Mouse (Mus musculus): ENCODE results near the gene Olfr1410. TPM values are rescaled to one million over a fixed set of nuclear protein-coding genes. Genes with fewer than 3 reads are reported as not detected.

The Olfr1410 gene
- polyA plus RNA-seq, 1 experiment from 2014 or later, result not detected

DNA sequence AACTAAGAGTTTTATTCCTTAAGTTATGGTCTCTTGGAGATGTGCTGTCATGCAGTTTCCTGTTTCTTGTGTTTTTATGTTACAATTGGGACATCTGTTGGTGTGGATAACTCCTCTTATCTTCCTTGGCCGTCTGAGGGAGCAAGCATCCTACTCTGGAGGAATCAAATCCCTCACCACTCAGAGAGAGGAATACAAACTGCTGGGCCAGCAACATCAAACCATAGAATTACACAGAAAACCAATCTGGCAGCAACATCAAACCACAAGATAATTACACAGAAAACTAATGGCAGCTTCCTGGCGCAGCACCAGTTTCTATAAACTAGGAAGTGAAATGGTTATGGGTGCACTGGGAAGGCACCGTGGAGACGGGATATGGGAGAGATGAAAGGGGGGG lies 22.6 kb downstream of the Olfr1410 start:
- Histone ChIP-seq H3K9ac (no peak overlapping the region), H3K9me3 (replicated peaks) (no peaks in the 10 kb centered on the region), H3K4me3 (replicated peaks) (no peak overlapping the region), H3K27me3 (no peaks in the 10 kb centered on the region), H3K27ac (replicated peaks) (no peak overlapping the region), H3K4me1 (replicated peaks) (no peaks in the 10 kb centered on the region), H3K4me2 (no peak overlapping the region), H3K36me3 (replicated peaks) (no peaks in the 10 kb centered on the region)
- no peak for ATAC-seq (ENCODE audit: insufficient read depth)
- WGBS (ENCODE audit: insufficient replicate concordance), result 29% methylated on average over 4 of the region's 4 CpGs

DNA sequence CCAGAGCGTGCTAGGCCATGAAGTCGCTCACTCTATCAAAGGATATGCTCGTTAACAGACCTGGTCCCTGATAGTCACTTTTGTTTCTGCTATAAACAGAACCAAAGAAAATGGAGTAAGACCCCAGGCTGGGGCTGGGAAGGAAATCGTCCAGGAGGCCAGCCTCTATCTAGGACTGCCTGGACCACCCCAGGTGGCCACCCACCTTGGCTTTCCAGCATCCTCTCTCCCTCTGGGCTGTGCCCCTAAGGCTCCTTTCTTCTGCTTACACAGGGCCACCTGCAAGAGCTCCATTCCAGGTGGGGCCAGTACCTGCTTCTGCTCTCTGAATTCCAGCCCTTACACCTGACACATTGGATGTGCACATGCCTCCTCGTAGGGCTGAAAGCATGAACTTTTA lies 26.6 kb downstream of the Olfr1410 start:
- 56% methylated on average over 5 of the region's 5 CpGs for WGBS (ENCODE audit: insufficient replicate concordance)
- H3K4me1 ChIP-seq (replicated peaks), result no peaks in the 10 kb centered on the region
- H3K27ac ChIP-seq (replicated peaks), result no peak overlapping the region
- H3K27me3 ChIP-seq, result no peaks in the 10 kb centered on the region
- H3K4me3 ChIP-seq (replicated peaks), result no peak overlapping the region
- H3K9ac ChIP-seq, result no peak overlapping the region
- no peak overlapping the region for H3K4me2 ChIP-seq
- no peaks in the 10 kb centered on the region for H3K9me3 ChIP-seq (replicated peaks)
- peaks cover 15% of the 10 kb centered on the region for H3K36me3 ChIP-seq (replicated peaks)
- ATAC-seq (ENCODE audit: insufficient read depth), result no peak

DNA sequence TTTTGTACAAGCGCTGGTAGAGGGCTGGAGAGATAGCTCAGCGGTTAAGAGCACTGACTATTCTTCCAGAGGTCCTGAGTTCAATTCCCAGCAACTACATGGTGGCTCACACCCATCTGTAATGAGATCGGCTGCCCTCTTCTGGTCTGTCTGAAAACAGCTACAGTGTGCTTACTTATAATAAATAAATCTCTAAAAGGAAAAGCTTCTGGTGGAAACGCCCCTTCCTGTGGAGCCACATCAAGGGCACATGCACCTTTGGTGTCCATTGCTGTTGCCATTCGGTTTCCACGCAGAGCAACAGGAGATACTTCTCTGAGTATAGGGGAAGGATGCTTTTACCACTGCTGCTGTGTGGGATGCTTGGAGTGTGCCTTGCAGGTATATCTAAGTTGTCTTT lies 27.4 kb downstream of the Olfr1410 start:
- Histone ChIP-seq H3K36me3 (replicated peaks) (peaks cover 23% of the 10 kb centered on the region), H3K4me1 (replicated peaks) (no peaks in the 10 kb centered on the region), H3K4me3 (replicated peaks) (no peak overlapping the region), H3K9me3 (replicated peaks) (no peaks in the 10 kb centered on the region), H3K27ac (replicated peaks) (no peak overlapping the region), H3K4me2 (no peak overlapping the region), H3K27me3 (no peaks in the 10 kb centered on the region), H3K9ac (no peak overlapping the region)
- ATAC-seq (ENCODE audit: insufficient read depth), result no peak
- 54% methylated on average over 6 of the region's 6 CpGs for WGBS (ENCODE audit: insufficient replicate concordance)

DNA sequence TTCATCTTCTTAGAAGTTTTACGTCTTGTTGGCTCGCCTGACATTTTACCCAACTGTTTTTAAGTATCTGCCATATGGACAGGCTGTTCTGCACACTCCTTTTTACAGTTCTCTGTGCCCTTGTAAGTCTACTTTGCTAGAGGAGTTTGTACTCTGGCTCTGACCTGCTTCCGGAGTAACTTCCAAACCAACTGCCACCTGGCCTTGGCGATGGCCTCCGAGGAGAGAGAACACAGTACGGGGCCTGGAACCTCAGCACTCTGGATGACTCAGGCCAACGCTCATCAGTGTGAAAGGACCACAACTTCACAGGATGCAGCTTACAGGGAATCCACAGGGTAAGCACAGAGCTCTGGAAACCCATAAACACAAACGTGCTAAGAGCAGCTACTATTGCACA lies 28.1 kb downstream of the Olfr1410 start:
- Histone ChIP-seq H3K27me3 (no peaks in the 10 kb centered on the region), H3K27ac (replicated peaks) (no peak overlapping the region), H3K4me2 (no peak overlapping the region), H3K4me1 (replicated peaks) (no peaks in the 10 kb centered on the region), H3K36me3 (replicated peaks) (peaks cover 30% of the 10 kb centered on the region), H3K9me3 (replicated peaks) (no peaks in the 10 kb centered on the region), H3K4me3 (replicated peaks) (no peak overlapping the region), H3K9ac (no peak overlapping the region)
- WGBS (ENCODE audit: insufficient replicate concordance), result 68% methylated on average over 8 of the region's 8 CpGs
- ATAC-seq (ENCODE audit: insufficient read depth), result no peak

DNA sequence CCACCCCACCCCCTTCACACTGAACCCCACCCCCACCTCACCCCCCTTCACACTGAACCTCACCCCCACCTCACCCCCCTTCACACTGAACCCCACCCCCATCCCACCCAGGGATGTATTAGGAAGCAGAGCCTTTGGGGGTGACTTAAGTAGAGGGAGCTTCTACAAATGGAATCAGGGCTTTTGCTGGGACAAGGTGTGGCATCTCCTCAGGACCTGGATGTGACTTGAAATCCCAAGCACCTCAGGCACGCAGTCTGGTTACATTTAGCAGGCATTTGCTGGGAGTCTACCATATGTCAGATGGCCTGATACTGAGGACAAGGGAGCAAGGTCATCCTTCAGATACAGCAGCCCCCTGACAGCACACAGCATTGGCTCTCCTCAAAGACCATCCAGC lies 29.0 kb downstream of the Olfr1410 start:
- H3K36me3 ChIP-seq (replicated peaks), result peaks cover 35% of the 10 kb centered on the region
- ATAC-seq (ENCODE audit: insufficient read depth), result no peak
- H3K27ac ChIP-seq (replicated peaks), result no peak overlapping the region
- H3K27me3 ChIP-seq, result no peaks in the 10 kb centered on the region
- no peak overlapping the region for H3K4me3 ChIP-seq (replicated peaks)
- no peak overlapping the region for H3K4me2 ChIP-seq
- 0 out of 2 replicates have a peak, but pooled peaks cover 3% of the 10 kb centered on the region for H3K4me1 ChIP-seq (replicated peaks)
- H3K9me3 ChIP-seq (replicated peaks), result no peaks in the 10 kb centered on the region
- 53% methylated on average over 1 of the region's 1 CpGs for WGBS (ENCODE audit: insufficient replicate concordance)
- no peak overlapping the region for H3K9ac ChIP-seq

DNA sequence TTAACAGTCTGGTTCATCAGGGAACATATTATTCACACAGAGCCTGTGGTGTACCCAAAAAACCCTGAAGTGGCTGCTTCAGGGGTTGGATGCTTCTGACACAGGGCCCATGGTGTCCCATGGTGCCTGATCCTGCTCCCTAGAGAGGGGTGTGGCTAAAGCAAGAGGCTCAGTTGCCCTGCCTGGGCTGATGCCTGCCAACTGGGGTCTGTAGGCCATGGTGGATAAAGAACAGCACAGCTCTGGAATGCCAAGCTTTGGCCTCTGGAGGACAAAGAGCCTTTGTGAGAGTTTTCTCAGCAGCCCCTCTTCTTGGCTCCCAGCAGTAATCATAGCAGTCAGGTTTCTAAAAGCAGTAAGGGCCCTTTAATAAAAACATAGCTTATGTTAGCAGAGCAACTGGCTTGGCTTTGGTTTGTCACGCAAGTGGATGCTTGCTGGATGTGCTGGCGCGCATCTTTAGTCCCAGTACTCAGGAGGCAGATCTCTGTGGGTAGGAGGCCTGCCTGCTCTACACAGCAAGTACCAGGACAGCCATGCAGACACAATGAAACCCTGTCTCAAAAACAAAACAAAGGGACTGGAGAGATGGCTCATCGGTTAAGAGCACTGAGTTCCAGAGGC lies 29.5 kb downstream of the Olfr1410 start:
- 78% methylated on average over 4 of the region's 4 CpGs for WGBS (ENCODE audit: insufficient replicate concordance)
- Histone ChIP-seq H3K9ac (no peak overlapping the region), H3K4me1 (replicated peaks) (peaks cover 6% of the 10 kb centered on the region), H3K27me3 (no peaks in the 10 kb centered on the region), H3K4me3 (replicated peaks) (no peak overlapping the region), H3K36me3 (replicated peaks) (peaks cover 35% of the 10 kb centered on the region), H3K4me2 (no peak overlapping the region), H3K27ac (replicated peaks) (no peak overlapping the region), H3K9me3 (replicated peaks) (no peaks in the 10 kb centered on the region)
- ATAC-seq (ENCODE audit: insufficient read depth), result no peak

DNA sequence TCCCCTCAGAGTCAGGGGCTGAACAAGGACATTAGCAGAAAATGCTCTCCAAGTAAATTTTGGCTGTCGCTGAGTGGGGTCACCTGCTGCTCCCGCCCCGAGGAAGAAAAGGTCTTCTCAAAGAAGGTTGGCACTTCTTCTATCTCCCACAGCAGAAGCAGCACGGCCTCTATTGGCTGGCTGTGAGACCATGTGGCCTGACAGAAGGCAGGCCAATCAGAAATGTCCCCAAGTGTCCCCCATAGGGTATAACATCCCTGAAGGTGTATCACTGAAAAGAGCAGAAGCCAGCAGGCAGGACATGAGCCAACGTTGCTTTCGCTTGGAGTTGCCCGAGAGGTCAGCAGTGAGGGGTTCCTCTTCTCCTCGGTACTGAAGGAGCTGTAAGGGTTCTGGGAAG lies 30.4 kb downstream of the Olfr1410 start:
- H3K9me3 ChIP-seq (replicated peaks), result no peaks in the 10 kb centered on the region
- H3K9ac ChIP-seq, result no peak overlapping the region
- H3K4me1 ChIP-seq (replicated peaks), result peaks cover 15% of the 10 kb centered on the region
- H3K27me3 ChIP-seq, result no peaks in the 10 kb centered on the region
- no peak overlapping the region for H3K4me2 ChIP-seq
- no peak for ATAC-seq (ENCODE audit: insufficient read depth)
- no peak overlapping the region for H3K27ac ChIP-seq (replicated peaks)
- no peak overlapping the region for H3K4me3 ChIP-seq (replicated peaks)
- 72% methylated on average over 8 of the region's 8 CpGs for WGBS (ENCODE audit: insufficient replicate concordance)
- H3K36me3 ChIP-seq (replicated peaks), result peaks cover 35% of the 10 kb centered on the region

DNA sequence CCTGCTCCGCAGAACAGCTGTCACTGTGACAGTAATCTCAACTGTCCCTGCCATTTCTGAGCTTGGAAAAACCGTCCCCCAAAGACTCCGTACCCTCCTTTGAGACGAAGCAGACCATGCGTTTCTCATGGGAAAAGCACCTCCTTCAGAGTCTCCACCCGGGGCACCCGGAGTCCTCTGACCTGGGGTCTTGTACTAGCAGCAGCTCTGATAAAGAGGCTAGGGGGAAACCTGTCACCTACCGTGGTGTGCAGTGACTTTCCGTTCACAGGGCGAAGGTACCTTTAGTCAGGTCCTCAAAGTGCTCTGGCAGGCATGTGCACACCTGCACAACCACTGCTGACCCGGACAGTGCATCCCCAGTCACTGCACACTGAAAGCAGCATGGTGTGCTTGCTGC lies 31.1 kb downstream of the Olfr1410 start:
- H3K4me2 ChIP-seq, result no peak overlapping the region
- H3K27me3 ChIP-seq, result no peaks in the 10 kb centered on the region
- H3K9me3 ChIP-seq (replicated peaks), result no peaks in the 10 kb centered on the region
- no peak for ATAC-seq (ENCODE audit: insufficient read depth)
- no peak overlapping the region for H3K27ac ChIP-seq (replicated peaks)
- 82% methylated on average over 11 of the region's 11 CpGs for WGBS (ENCODE audit: insufficient replicate concordance)
- H3K4me3 ChIP-seq (replicated peaks), result no peak overlapping the region
- peaks cover 19% of the 10 kb centered on the region for H3K4me1 ChIP-seq (replicated peaks)
- H3K36me3 ChIP-seq (replicated peaks), result peaks cover 35% of the 10 kb centered on the region
- no peak overlapping the region for H3K9ac ChIP-seq

DNA sequence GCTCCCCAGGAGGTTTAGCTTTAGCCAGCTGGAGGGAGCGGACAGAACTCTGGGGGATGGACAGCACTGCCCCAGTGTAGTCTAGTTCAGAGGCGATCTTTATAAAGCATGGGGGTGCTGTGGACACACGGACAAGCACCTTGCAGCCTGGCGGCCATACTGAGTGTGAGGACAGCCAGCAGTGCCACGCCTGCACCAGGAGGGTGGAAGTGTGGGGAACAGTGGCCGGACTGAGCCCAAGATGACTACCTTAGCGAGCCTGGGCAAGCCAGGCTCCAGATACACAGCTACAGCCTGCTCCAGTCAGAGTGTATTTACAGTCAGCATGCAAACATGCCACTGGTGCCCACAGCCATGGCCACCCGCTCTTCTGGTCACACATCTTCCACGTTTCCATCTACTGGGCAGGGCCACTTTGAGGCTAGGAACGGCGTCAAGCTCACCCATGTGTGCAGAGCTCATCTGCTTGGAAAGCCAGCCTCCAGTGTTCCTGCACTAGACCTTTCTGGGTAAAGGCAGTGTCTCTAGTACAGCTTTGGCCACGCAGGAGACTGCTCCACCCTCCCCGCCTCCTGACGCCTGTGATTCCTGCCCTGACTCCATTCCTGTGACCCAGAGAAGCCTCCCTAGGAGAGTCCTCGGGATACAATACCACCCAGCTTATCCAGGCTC lies 32.1 kb downstream of the Olfr1410 start:
- H3K4me2 ChIP-seq, result no peak overlapping the region
- H3K9me3 ChIP-seq (replicated peaks), result no peaks in the 10 kb centered on the region
- WGBS (ENCODE audit: insufficient replicate concordance), result 78% methylated on average over 15 of the region's 15 CpGs
- no peak overlapping the region for H3K4me3 ChIP-seq (replicated peaks)
- no peak overlapping the region for H3K9ac ChIP-seq
- no peaks in the 10 kb centered on the region for H3K27me3 ChIP-seq
- no peak for ATAC-seq (ENCODE audit: insufficient read depth)
- H3K36me3 ChIP-seq (replicated peaks), result peaks cover 35% of the 10 kb centered on the region
- peaks cover 26% of the 10 kb centered on the region for H3K4me1 ChIP-seq (replicated peaks)
- no peak overlapping the region for H3K27ac ChIP-seq (replicated peaks)

DNA sequence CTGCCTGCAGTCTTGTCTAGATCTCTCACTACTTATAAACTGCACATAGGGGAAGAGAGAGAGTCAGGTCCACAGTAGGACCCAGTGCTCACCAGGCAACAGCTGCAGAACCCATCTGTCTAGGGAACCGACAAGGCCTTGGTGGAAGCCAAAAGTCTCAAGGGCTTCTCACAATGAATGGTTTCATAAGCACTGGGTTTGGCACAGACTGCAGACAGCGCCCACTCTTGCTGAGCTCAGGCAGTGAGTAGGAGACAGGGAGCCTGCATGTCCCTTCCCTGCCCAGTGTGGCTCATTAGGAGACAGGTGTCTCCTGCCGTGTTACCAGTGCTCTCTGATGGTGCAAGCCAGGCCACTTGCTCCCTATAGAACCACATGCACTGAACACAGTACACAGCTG lies 32.6 kb downstream of the Olfr1410 start:
- H3K4me2 ChIP-seq, result no peak overlapping the region
- no peak overlapping the region for H3K27ac ChIP-seq (replicated peaks)
- peaks cover 26% of the 10 kb centered on the region for H3K4me1 ChIP-seq (replicated peaks)
- no peaks in the 10 kb centered on the region for H3K9me3 ChIP-seq (replicated peaks)
- H3K36me3 ChIP-seq (replicated peaks), result peaks cover 35% of the 10 kb centered on the region
- no peak overlapping the region for H3K9ac ChIP-seq
- WGBS (ENCODE audit: insufficient replicate concordance), result 80% methylated on average over 3 of the region's 3 CpGs
- no peak overlapping the region for H3K4me3 ChIP-seq (replicated peaks)
- ATAC-seq (ENCODE audit: insufficient read depth), result no peak
- H3K27me3 ChIP-seq, result no peaks in the 10 kb centered on the region

DNA sequence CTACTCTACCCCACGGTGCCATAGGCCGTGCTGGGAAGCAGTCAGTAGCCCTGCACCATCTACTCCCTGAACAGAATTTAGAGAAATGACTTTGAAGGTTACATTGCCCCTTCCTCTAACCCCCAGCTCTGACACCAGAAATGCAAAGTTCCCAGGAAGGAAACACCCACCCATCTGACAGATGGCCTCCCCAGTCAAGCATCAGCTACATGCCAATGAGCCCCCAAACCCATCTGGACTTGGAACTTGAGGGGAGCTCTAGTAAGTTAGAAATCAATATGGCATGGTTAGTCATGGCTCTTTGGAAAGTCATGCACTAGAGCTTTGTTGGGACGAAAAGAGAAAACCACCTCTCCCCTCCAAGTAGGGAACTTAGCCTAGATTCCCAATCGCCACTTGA lies 33.2 kb downstream of the Olfr1410 start:
- H3K4me2 ChIP-seq, result no peak overlapping the region
- WGBS (ENCODE audit: insufficient replicate concordance), result 79% methylated on average over 4 of the region's 4 CpGs
- H3K27ac ChIP-seq (replicated peaks), result no peak overlapping the region
- H3K4me3 ChIP-seq (replicated peaks), result no peak overlapping the region
- no peak for ATAC-seq (ENCODE audit: insufficient read depth)
- peaks cover 26% of the 10 kb centered on the region for H3K4me1 ChIP-seq (replicated peaks)
- peaks cover 35% of the 10 kb centered on the region for H3K36me3 ChIP-seq (replicated peaks)
- no peaks in the 10 kb centered on the region for H3K27me3 ChIP-seq
- no peaks in the 10 kb centered on the region for H3K9me3 ChIP-seq (replicated peaks)
- H3K9ac ChIP-seq, result no peak overlapping the region

DNA sequence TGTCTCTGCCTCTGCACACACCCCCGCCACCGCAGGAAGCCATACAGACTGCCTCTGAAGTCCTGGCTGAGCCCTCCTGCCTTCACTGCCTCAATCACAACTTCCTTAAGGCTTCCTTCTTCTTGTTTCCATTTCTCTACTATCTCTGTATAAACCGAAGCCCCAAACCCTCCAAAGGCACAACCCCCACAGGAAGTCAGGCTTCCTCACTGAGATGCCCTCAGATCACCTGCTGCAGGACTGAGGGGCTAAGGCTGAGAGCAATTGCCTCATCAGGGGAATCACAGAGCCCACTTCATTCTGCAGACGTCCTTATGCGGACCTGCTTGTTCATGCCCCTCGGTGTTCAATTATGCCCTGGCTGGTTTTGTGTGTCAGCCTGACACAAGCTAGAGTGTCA lies 34.8 kb downstream of the Olfr1410 start:
- peaks cover 26% of the 10 kb centered on the region for H3K4me1 ChIP-seq (replicated peaks)
- H3K9ac ChIP-seq, result no peak overlapping the region
- no peak overlapping the region for H3K27ac ChIP-seq (replicated peaks)
- H3K4me2 ChIP-seq, result peak overlapping the region; percentile 82
- H3K27me3 ChIP-seq, result no peaks in the 10 kb centered on the region
- 33% methylated on average over 6 of the region's 6 CpGs for WGBS (ENCODE audit: insufficient replicate concordance)
- H3K4me3 ChIP-seq (replicated peaks), result peak overlapping the region; percentile 85
- ATAC-seq (ENCODE audit: insufficient read depth), result no peak
- H3K9me3 ChIP-seq (replicated peaks), result no peaks in the 10 kb centered on the region
- peaks cover 35% of the 10 kb centered on the region for H3K36me3 ChIP-seq (replicated peaks)

Data from liver, embryonic 15.5 days (tissue).